Mouse (Mus musculus) forebrain, embryonic 10.5 days (tissue): ENCODE results near the gene D630039A03Rik. TPM values are rescaled to one million over a fixed set of nuclear protein-coding genes. Genes with fewer than 3 reads are reported as not detected.
A peak's percentile ranks its signal among the peaks of the same experiment; 100 is the strongest.

Experiments used
- DNase-seq: peaks from one replicate; pipeline ENCODE4 v3.0.0-alpha.2; 2017; ENCODE audit warnings: low spot score; ENCODE audit errors: extremely low spot score
- H3K27ac ChIP-seq: fragments of 300-500 bp; sonication (generic); 2 replicates; pipeline ENCODE4 v1.5.1; 2016; ENCODE audit warnings: mild to moderate bottlenecking
- H3K27me3 ChIP-seq: fragments of 300-500 bp; sonication (generic); 2 replicates; pipeline ENCODE4 v1.6.1; 2016; ENCODE audit warnings: mild to moderate bottlenecking; ENCODE audit not compliant: poor library complexity, severe bottlenecking
- H3K36me3 ChIP-seq: fragments of 300-500 bp; sonication (generic); replicated peaks from 2 replicates; pipeline ENCODE4 v1.6.1; 2016; ENCODE audit warnings: mild to moderate bottlenecking, moderate library complexity
- H3K4me1 ChIP-seq: fragments of 300-500 bp; sonication (generic); 2 replicates; pipeline ENCODE4 v1.6.1; 2016
- H3K4me3 ChIP-seq: fragments of 300-500 bp; sonication (generic); 2 replicates; pipeline ENCODE4 v1.5.1; 2016; ENCODE audit warnings: mild to moderate bottlenecking, moderate library complexity
- H3K9me3 ChIP-seq: fragments of 300-500 bp; sonication (generic); 2 replicates; pipeline ENCODE4 v1.6.1; 2016; ENCODE audit warnings: mild to moderate bottlenecking, moderate library complexity
- WGBS: fragments of 180-500 bp; shearing (Covaris S2); methylation state at CpG from one replicate; pipeline ENCODE4 v1.1.7; 2016; 5-methylcytosine and 5-hydroxymethylcytosine counted together
- polyA plus RNA-seq: library from polyadenylated mRNA; unstranded; fragments of >200 nt; fragmentation: Nextera tagmentation; extraction: Ambion mirVana; gene quantifications from 2 replicates; pipeline ENCODE4 v1.2.1, GENCODE M21; 2016

Gene D630039A03Rik
- not detected in 2 replicates for polyA plus RNA-seq

DNA sequence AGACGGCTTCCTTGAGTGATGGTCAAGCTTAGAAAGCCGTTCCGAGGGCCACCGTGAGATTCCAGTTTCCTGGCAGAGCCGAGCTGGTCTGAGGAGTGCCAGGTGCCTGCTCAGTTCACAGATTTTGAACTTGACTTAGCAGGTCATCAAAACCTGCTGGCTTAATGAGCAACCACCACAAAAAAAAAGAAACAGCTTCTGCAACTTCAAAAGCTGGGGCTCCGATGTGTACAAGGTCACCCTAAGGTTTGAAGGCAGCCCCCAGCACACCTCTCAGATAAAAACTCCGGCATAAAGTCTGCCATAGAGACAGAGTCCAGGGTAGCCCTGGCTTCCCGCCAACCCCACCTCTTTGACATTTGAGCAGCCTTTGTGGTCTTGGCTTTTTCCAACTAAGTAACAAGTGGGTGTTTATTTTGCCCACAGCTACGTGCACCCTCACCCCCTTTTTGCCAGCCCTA lies at the start of gene D630039A03Rik:
Gene D630039A03Rik, minus strand, starts transcription at position 97 of the 461 bp plus-strand sequence.
- 45% methylated on average over 9 of the region's 9 CpGs for WGBS
- Histone ChIP-seq H3K27ac (no peak within 1 kb of the TSS), H3K4me1 (peaks cover 33% of the 10 kb centered on the region), H3K27me3 (peaks cover 32% of the 10 kb centered on the region), H3K36me3 (no peaks in the 10 kb centered on the region), H3K9me3 (no peaks in the 10 kb centered on the region), H3K4me3 (0 out of 2 replicates have a peak within 1 kb of the TSS, but pooled peaks have one; percentile 18)
- no peak for DNase-seq

DNA sequence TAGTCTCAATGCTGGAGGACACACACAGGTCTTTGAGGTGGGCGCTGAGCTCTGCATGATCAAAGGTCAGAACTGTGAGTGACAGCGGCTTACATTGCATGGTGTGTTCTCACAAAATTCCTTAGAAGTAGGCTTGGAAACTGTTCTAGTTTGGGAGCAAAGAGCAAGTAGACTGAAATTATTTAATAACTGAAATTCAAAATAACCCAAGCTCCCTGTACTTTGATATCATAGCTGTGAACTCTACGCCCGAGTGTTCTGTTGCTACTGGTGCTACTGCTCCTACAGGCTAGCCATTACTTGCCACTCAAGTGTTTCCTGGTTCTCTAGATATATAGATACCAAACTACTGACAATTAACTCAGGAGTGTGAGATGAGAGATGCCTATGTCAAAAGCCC lies 49.4 kb upstream of the D630039A03Rik start:
- Histone ChIP-seq H3K36me3 (no peaks in the 10 kb centered on the region), H3K9me3 (no peaks in the 10 kb centered on the region), H3K27me3 (no peaks in the 10 kb centered on the region), H3K4me3 (no peak overlapping the region), H3K4me1 (no peaks in the 10 kb centered on the region), H3K27ac (no peak overlapping the region)
- WGBS = 96% methylated on average over 4 of the region's 4 CpGs
- no peak for DNase-seq

DNA sequence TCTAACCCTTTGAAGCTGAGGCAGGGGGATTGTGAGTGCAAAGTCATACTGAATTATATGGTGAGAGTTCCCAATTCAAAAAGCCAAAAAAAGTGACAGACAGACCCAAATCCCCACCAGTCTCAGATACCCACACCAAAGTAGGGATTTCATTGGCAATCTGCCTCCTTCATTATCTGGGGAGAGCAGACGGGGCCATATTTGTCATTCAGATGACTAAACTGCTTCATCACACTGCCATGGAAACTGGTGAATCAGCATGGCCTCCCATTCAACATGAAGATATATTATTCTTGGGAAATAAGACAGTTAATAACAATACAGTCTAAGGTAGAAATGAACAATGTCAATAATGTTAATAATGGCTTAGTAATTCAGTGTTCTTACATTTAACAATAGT lies 48.0 kb upstream of the D630039A03Rik start:
- H3K4me1 ChIP-seq = no peaks in the 10 kb centered on the region
- WGBS = 80% methylated on average over 1 of the region's 1 CpGs
- no peaks in the 10 kb centered on the region for H3K27me3 ChIP-seq
- no peak overlapping the region for H3K4me3 ChIP-seq
- H3K9me3 ChIP-seq = no peaks in the 10 kb centered on the region
- no peak overlapping the region for H3K27ac ChIP-seq
- no peaks in the 10 kb centered on the region for H3K36me3 ChIP-seq
- DNase-seq = no peak

DNA sequence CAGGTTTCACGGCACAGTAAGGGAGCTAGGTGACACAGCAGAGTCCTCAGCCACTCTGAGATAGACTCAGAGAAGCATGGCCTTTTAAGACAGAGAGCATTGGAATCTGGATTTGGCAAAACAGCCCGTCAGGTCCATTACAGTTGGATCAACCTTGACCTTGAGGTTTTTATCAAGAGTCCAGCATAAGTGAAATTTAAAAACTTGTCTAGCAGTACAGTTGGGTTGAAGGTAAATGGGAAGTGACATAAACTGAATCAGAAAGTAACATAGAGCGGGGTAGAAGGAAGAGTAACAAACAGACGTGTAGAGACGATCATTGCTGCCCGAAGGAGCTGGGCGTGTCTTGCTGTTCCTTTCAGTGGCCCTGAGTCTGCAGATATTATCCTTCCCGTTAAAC lies 43.0 kb upstream of the D630039A03Rik start:
- DNase-seq = no peak
- Histone ChIP-seq H3K4me1 (peaks cover 31% of the 10 kb centered on the region), H3K27me3 (peaks cover 10% of the 10 kb centered on the region; the same call in 1 of the 2 replicates), H3K27ac (no peak overlapping the region), H3K9me3 (no peaks in the 10 kb centered on the region), H3K36me3 (peaks cover 5% of the 10 kb centered on the region), H3K4me3 (no peak overlapping the region)
- WGBS = 92% methylated on average over 8 of the region's 8 CpGs

DNA sequence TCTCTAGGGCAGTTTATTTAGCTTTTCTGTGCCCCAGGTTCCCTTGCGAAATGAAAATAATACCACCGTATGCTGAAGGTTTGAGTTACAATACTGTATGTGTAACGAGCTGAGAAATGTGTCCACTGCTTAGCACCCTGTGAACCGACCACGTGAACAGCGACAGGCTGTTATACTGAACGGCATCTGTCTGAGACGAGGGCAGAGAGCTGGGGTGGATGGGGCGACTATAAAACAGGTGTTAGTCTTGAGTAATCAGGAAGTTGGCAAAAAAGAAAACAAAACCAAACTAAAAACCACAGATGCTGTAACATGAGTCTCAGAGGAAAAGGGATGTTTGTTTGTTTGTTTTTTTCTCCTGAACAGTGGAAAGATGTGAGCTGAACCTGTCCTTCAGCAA lies 42.0 kb upstream of the D630039A03Rik start:
- no peak overlapping the region for H3K27ac ChIP-seq
- 0 out of 2 replicates have a peak, but pooled peaks cover 3% of the 10 kb centered on the region for H3K9me3 ChIP-seq
- peaks cover 40% of the 10 kb centered on the region for H3K4me1 ChIP-seq
- H3K4me3 ChIP-seq = no peak overlapping the region
- H3K36me3 ChIP-seq = peaks cover 14% of the 10 kb centered on the region
- WGBS = 85% methylated on average over 9 of the region's 9 CpGs
- DNase-seq = no peak
- H3K27me3 ChIP-seq = peaks cover 10% of the 10 kb centered on the region; the same call in 1 of the 2 replicates

DNA sequence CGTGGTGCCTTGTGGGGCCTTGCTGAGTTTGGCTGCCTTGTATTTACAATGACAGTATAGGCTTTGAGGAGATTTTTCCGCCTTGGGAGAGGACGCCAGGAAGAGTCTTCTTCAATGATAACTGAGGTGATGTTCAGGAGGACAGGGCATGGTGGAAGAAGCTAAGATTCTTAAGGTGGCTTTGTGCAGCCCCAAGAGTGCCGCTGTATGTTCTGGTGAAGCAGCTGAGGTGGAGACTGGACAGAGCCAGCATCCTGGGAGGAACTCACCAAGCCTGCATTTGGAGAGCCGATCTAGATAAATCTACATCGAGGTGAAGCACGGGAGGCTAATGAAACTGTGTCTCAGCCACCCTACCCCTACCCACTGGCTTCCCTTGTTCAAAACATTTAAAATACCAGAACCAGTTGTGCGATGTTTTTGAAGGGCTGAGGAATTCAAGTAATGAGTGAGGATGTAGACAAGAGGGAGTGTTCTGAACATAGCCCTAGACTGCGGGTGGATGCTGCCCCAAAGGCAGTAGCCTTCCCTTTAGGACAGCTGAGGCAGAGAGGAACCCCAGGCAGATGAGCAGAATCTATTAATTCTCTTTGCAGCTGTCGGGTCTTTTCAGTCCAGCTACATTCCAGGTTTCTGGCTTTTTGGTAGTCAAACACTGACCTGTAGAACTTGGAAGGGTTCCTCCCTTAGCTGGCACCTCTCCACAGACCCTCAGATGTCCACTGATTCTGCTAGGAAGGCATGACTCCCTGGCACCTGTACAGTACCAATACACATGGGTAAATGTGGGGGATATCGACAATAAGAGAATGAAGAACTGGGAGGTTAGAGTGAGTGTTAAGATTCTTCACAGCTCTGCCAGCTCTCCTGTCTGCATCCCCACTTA lies 41.3 kb upstream of the D630039A03Rik start:
- H3K9me3 ChIP-seq = 0 out of 2 replicates have a peak, but pooled peaks cover 3% of the 10 kb centered on the region
- WGBS = 53% methylated on average over 11 of the region's 11 CpGs
- peak; percentile 19 for DNase-seq
- peak overlapping the region; percentile 97 for H3K27ac ChIP-seq
- H3K27me3 ChIP-seq = peaks cover 10% of the 10 kb centered on the region; the same call in 1 of the 2 replicates
- H3K4me3 ChIP-seq = peak overlapping the region; percentile 87
- H3K36me3 ChIP-seq = peaks cover 17% of the 10 kb centered on the region
- peaks cover 40% of the 10 kb centered on the region for H3K4me1 ChIP-seq

DNA sequence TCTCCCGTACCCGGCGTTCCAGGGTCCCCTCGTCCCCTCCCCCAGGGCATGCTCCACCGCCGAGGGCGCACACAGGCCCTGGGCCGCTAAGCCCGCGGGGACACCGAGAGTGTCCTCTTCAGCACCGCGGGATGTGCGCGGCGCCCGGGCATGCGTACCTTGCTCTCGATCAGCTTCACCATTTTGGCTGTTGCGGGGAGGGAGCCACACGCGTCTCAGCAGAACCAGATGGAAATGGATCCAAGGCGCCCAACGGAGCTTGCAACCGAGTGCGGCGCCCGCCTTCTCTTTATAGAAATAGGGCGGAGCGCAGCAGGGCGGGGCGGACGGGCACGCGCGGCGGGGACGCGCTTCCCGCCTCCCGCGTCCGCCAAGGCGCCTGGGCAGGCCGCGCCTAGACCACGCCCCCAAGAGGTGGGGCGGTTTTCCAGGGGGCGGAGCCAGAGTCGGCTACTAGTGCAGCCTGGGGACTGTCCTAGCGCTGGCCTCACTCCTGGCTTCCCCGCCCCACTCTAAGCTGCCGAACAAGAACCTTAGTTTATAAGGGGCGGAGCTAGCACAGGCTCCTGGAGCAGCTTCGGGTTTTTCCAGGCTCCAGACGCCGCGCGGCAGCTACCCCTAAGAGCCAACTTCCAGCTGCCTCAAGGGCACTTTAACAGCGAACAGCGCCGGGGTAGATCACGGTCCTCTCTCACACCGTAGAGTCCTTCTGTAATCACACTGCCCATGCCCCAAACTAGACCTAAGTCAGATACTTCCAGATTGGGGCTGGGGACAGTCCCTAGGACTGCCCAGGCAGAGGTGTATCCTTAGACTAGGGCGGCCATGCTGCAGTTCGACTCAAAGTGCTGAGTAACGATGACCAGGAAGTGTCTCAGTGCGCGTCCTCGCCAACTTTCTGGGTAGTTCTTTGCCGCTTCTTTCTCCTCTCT lies 40.2 kb upstream of the D630039A03Rik start, which contains the start of gene Txn1:
Gene Txn1, minus strand, starts transcription at position 383 of the 932 bp plus-strand sequence.
- peak within 1 kb of the TSS; percentile 97 for H3K27ac ChIP-seq
- peaks cover 10% of the 10 kb centered on the region; the same call in 1 of the 2 replicates for H3K27me3 ChIP-seq
- peak; percentile 97 for DNase-seq
- H3K4me1 ChIP-seq = peaks cover 40% of the 10 kb centered on the region
- H3K4me3 ChIP-seq = peak within 1 kb of the TSS; percentile 87
- under 1% methylated on average over 71 of the region's 71 CpGs for WGBS
- H3K9me3 ChIP-seq = peaks cover 9% of the 10 kb centered on the region; the same call in 1 of the 2 replicates
- H3K36me3 ChIP-seq = peaks cover 29% of the 10 kb centered on the region

DNA sequence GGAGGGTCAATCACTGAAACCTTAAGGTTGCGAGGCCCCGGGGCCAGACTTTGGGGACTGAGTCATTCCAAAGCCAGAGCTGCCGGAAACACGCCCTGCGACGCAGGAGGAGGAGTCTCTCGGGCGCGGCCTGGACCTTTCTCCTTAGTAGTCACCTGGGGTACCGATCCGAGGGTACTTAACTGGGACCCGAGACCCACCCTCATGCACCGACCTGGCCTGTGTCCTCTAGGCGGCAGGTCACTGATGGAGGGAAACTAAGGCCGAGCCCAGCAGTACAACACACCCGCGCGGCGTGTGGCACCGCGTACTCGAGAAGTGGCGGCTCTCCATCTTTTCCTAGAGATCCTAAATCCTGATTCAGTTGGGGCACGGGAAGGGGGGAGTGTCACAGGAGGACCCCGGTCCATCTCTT lies 39.5 kb upstream of the D630039A03Rik start:
- H3K9me3 ChIP-seq = peaks cover 14% of the 10 kb centered on the region; the same call in 1 of the 2 replicates
- H3K4me3 ChIP-seq = peak overlapping the region; percentile 87
- H3K36me3 ChIP-seq = peaks cover 36% of the 10 kb centered on the region
- H3K27me3 ChIP-seq = peaks cover 10% of the 10 kb centered on the region; the same call in 1 of the 2 replicates
- DNase-seq = no peak
- peak overlapping the region; percentile 97 for H3K27ac ChIP-seq
- under 1% methylated on average over 25 of the region's 25 CpGs for WGBS
- H3K4me1 ChIP-seq = peaks cover 40% of the 10 kb centered on the region

DNA sequence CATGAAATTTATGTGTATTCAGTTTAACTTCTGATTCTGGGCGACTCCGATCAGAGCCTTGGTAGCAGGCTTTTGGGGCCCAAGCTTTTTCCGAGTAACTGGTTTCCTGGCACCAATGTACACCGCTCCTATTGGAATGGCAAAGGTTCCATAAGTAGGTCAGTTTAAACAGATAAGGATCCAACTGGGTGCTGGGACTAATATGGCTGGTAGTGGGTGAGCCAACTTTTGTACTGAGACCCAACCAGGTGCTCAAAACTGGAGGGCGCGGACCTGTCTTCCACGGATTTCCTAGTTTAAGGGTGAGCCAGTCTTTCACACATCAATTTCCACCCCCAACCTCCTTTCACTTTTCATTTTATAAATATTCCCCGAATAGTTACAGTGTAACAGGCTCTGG lies 38.9 kb upstream of the D630039A03Rik start:
- Histone ChIP-seq H3K4me3 (peak overlapping the region; percentile 87), H3K4me1 (peaks cover 40% of the 10 kb centered on the region), H3K9me3 (peaks cover 14% of the 10 kb centered on the region; the same call in 1 of the 2 replicates), H3K27me3 (peaks cover 10% of the 10 kb centered on the region; the same call in 1 of the 2 replicates), H3K27ac (peak overlapping the region; percentile 97), H3K36me3 (peaks cover 42% of the 10 kb centered on the region)
- 75% methylated on average over 8 of the region's 8 CpGs for WGBS
- no peak for DNase-seq

DNA sequence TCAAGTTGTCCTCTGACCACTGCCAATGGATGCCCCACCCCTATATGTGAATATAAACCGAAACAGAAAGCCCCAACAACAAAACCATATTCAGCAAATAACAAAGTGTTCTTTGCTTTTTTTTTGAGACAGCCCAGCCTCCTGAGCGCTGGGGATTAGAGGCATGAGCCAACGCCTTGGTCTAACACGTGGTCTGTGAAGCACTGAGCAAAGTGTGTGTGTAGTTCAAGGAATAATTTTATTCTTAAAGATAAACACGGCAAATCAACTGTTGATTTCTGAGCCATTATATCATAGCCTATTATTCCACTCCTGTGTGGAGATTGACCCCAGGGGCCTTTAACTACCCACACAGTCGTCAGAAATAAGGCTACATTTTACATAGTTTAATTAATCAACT lies 38.5 kb upstream of the D630039A03Rik start:
- Histone ChIP-seq H3K4me3 (peak overlapping the region; percentile 87), H3K9me3 (peaks cover 14% of the 10 kb centered on the region; the same call in 1 of the 2 replicates), H3K36me3 (peaks cover 46% of the 10 kb centered on the region), H3K27ac (no peak overlapping the region), H3K4me1 (peaks cover 40% of the 10 kb centered on the region), H3K27me3 (peaks cover 10% of the 10 kb centered on the region; the same call in 1 of the 2 replicates)
- 85% methylated on average over 6 of the region's 6 CpGs for WGBS
- no peak for DNase-seq

DNA sequence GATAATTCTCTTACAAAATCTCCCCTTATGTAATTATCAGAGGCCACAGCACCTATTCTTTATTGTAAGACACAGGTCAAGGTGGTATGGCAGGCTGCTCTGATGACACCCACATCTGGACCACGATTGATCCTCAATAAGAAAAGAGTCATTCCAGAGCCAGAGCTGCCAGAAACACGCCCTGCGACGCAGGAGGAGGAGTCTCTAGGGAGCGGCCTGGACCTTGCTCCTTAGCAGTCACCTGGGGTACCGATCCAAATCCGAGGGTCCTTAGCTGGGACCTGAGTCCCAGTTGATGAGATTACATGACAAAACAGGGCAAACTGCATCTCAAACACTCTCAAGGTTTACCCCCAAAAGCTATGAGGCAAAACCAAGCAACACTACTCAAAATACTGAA lies 37.7 kb upstream of the D630039A03Rik start:
- 92% methylated on average over 7 of the region's 7 CpGs for WGBS
- Histone ChIP-seq H3K9me3 (peaks cover 14% of the 10 kb centered on the region; the same call in 1 of the 2 replicates), H3K36me3 (peaks cover 54% of the 10 kb centered on the region), H3K4me3 (peak overlapping the region; percentile 87; the same call in 1 of the 2 replicates), H3K27me3 (peaks cover 10% of the 10 kb centered on the region; the same call in 1 of the 2 replicates), H3K4me1 (peaks cover 40% of the 10 kb centered on the region), H3K27ac (no peak overlapping the region)
- DNase-seq = no peak

DNA sequence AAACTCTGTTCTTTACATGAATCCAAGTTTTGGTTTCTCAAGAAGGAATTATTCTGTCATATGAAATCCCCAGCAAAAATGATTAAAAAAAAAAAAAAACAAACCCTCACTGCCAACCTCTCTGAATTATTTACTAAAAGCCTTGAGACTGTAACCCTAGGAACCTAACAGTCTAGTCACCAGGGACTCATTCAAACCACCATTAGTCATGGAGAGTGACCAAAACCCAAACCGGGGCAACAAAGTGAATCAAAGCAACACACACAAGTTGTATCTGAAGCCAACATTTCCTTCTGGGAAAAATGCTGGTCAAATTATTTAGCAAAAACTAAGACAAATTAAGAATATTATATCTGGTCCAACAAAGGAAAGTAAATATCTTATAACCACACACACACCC lies 36.8 kb upstream of the D630039A03Rik start:
- Histone ChIP-seq H3K27ac (no peak overlapping the region), H3K27me3 (peaks cover 6% of the 10 kb centered on the region; the same call in 1 of the 2 replicates), H3K9me3 (peaks cover 14% of the 10 kb centered on the region; the same call in 1 of the 2 replicates), H3K36me3 (peaks cover 63% of the 10 kb centered on the region), H3K4me1 (peaks cover 37% of the 10 kb centered on the region), H3K4me3 (no peak overlapping the region)
- WGBS = 96% methylated on average over 1 of the region's 1 CpGs
- DNase-seq = no peak
